Mouse (Mus musculus) spleen, adult 2 months (tissue): Measurements from ENCODE around the gene Plcb1.

Experiments used
- CTCF ChIP-seq: fragments of 200-500 bp; IDR thresholded peaks from 2 replicates; pipeline ENCODE4 v1.5.1; 2011; ENCODE audit warnings: mild to moderate bottlenecking, inconsistent platforms; ENCODE audit not compliant: insufficient read depth, insufficient read length, insufficient replicate concordance; ENCODE audit errors: extremely low read depth
- POLR2A ChIP-seq: fragments of 200-500 bp; IDR thresholded peaks from 2 replicates; pipeline ENCODE4 v1.6.1; 2011; ENCODE audit warnings: low read depth, low read length, inconsistent platforms

GRCm38 (mm10) chr2:135496553-135496952, 710.7 kb downstream of the Plcb1 start:
- TF ChIP-seq CTCF: no peak
- no peak for TF ChIP-seq POLR2A
